Mouse (Mus musculus) MEL (cell line): ENCODE measurements at regions not wholly inside any gene's neighbourhood (a gene's known extent, or its start where the extent isn't known, plus 50 kb on each side); places are given as distances from the start of the nearest gene placed in this dataset.

ENCODE experiments used
- CTCF ChIP-seq, 3 experiments: IDR thresholded peaks in 2 of 3; conservative IDR thresholded peaks in 1 of 3; 2 replicates each; pipeline ENCODE4 v1.5.1; 2011 to 2012; ENCODE audit warnings: low read length in 3 of 3, low read depth in 2 of 3, mild to moderate bottlenecking in 2 of 3, improper control_type of control experiment in 1 of 3, inconsistent platforms in 1 of 3, mixed read lengths in 1 of 3, moderate library complexity in 1 of 3; ENCODE audit not compliant: control insufficient read depth in 1 of 3, insufficient read depth in 1 of 3, poor library complexity in 1 of 3, severe bottlenecking in 1 of 3
- EP300 ChIP-seq, 2 experiments: IDR thresholded peaks; 2 replicates each; pipeline ENCODE4 v1.6.1; 2011; ENCODE audit warnings: improper control_type of control experiment in 2 of 2, low read length in 2 of 2, low read depth in 1 of 2, mild to moderate bottlenecking in 1 of 2
- JUND ChIP-seq: IDR thresholded peaks from 2 replicates; pipeline ENCODE4 v1.6.1; 2011; ENCODE audit warnings: low read depth, mild to moderate bottlenecking, improper control_type of control experiment, low read length
- MAFK ChIP-seq: IDR thresholded peaks from 2 replicates; pipeline ENCODE4 v1.6.1; 2011; ENCODE audit warnings: low read depth, mild to moderate bottlenecking, low read length, improper control_type of control experiment, borderline replicate concordance
- SMC3 ChIP-seq: IDR thresholded peaks from 2 replicates; pipeline ENCODE4 v1.6.1; 2011; ENCODE audit warnings: low read depth, low read length, improper control_type of control experiment
- TAL1 ChIP-seq: IDR thresholded peaks from 2 replicates; pipeline ENCODE4 v1.6.1; 2012; ENCODE audit warnings: mild to moderate bottlenecking, inconsistent platforms, low read length, moderate library complexity, mixed read lengths

- no peak for TF ChIP-seq CTCF (IDR thresholded peaks at IDR 0.05 in 2 of 3, conservative IDR thresholded peaks at IDR 0.05 in 1 of 3; ENCODE audit: control insufficient read depth in 1 of 3, insufficient read depth in 1 of 3, low read depth in 2 of 3, low read length in 3 of 3, poor library complexity in 1 of 3, severe bottlenecking in 1 of 3)
- no peak for TF ChIP-seq EP300 (IDR thresholded peaks at IDR 0.05; ENCODE audit: low read depth in 1 of 2, low read length in 2 of 2)
- no peak for TF ChIP-seq MAFK
- TF ChIP-seq TAL1 = no peak
- no peak for TF ChIP-seq SMC3
- no peak for TF ChIP-seq JUND
These were observed 1015.7 kb upstream of the Cntn5 start for GRCm38 (mm10) chr9:11920251-11920650.
